Mouse (Mus musculus) neural tube, embryonic 10.5 days (tissue): Measurements from ENCODE around the gene Flnb.

Experiments
- DNase-seq: peaks from one replicate; pipeline ENCODE4 v3.0.0-alpha.2; 2017; ENCODE audit warnings: low spot score; ENCODE audit errors: extremely low spot score

The Flnb gene

GRCm38 (mm10) chr14:7862226-7862625 lies 44.5 kb downstream of the Flnb start:
- DNase-seq = no peak

GRCm38 (mm10) chr14:7863199-7863598 lies 45.4 kb downstream of the Flnb start:
- DNase-seq = no peak

- no peak for DNase-seq
Observed at GRCm38 (mm10) chr14:7863871-7864505, 46.2 kb downstream of the Flnb start.

GRCm38 (mm10) chr14:7864506-7864899 lies 46.7 kb downstream of the Flnb start:
- no peak for DNase-seq

GRCm38 (mm10) chr14:7867224-7867623 lies 49.5 kb downstream of the Flnb start:
- DNase-seq = no peak

- DNase-seq = no peak
Observed at GRCm38 (mm10) chr14:7867841-7868240, 50.1 kb downstream of the Flnb start.

- DNase-seq = no peak
Observed at GRCm38 (mm10) chr14:7869796-7870195, 52.0 kb downstream of the Flnb start.

GRCm38 (mm10) chr14:7873552-7873951 lies 55.8 kb downstream of the Flnb start:
- DNase-seq = no peak

GRCm38 (mm10) chr14:7874495-7874894 lies 56.7 kb downstream of the Flnb start:
- no peak for DNase-seq

GRCm38 (mm10) chr14:7877957-7878356 lies 60.2 kb downstream of the Flnb start:
- DNase-seq = no peak

GRCm38 (mm10) chr14:7880389-7880788 lies 62.6 kb downstream of the Flnb start:
- DNase-seq = no peak

- no peak for DNase-seq
Observed at GRCm38 (mm10) chr14:7881533-7881932, 63.8 kb downstream of the Flnb start.

GRCm38 (mm10) chr14:7882050-7882449 lies 64.3 kb downstream of the Flnb start:
- DNase-seq = no peak

GRCm38 (mm10) chr14:7884158-7884557 lies 66.4 kb downstream of the Flnb start:
- no peak for DNase-seq

- DNase-seq = no peak
Observed at GRCm38 (mm10) chr14:7884841-7885240, 67.1 kb downstream of the Flnb start.

- no peak for DNase-seq
Observed at GRCm38 (mm10) chr14:7885540-7885939, 67.8 kb downstream of the Flnb start.

GRCm38 (mm10) chr14:7886008-7886407 lies 68.3 kb downstream of the Flnb start:
- DNase-seq = no peak

- DNase-seq = no peak
Observed at GRCm38 (mm10) chr14:7887171-7887570, 69.4 kb downstream of the Flnb start.

GRCm38 (mm10) chr14:7888294-7888693 lies 70.5 kb downstream of the Flnb start:
- no peak for DNase-seq

- no peak for DNase-seq
Observed at GRCm38 (mm10) chr14:7888811-7889651, 71.3 kb downstream of the Flnb start.

GRCm38 (mm10) chr14:7889834-7890233 lies 72.1 kb downstream of the Flnb start:
- no peak for DNase-seq

- no peak for DNase-seq
Observed at GRCm38 (mm10) chr14:7891401-7891800, 73.6 kb downstream of the Flnb start.

- DNase-seq = no peak
Observed at GRCm38 (mm10) chr14:7896126-7896525, 78.4 kb downstream of the Flnb start.
